Mouse (Mus musculus) bone marrow, adult 2 months (tissue): Measurements from ENCODE around the gene BC030870.
A peak's percentile ranks its signal among the peaks of the same experiment; 100 is the strongest.

Experiments
- CTCF ChIP-seq: fragments of 200-500 bp; IDR thresholded peaks from 2 replicates; pipeline ENCODE4 v1.5.1; 2011; ENCODE audit warnings: low read length, control low read depth; ENCODE audit not compliant: control insufficient read depth, insufficient read depth
- POLR2A ChIP-seq: fragments of 200-500 bp; IDR thresholded peaks from 2 replicates; pipeline ENCODE4 v1.6.1; 2011; ENCODE audit warnings: low read depth, mild to moderate bottlenecking, control low read depth, low read length, borderline replicate concordance; ENCODE audit not compliant: control insufficient read depth

GRCm38 (mm10) chr8:65110285-65110691 is 19.1 kb downstream of the BC030870 start:
- TF ChIP-seq CTCF (peak; percentile 55), POLR2A (no peak)
